In genomic region chr9:28615447-28615846, GRCm38 (mm10) we compare ENCODE assay signal across 19 mouse cellular contexts.
"Had no signal": no experiment of that assay in that cellular context is flagged by ENCODE, and none has a peak within 500 bp of the region (broad histone marks: within the 10 kb centered on the region; RNA-seq: fewer than 3 reads in every experiment).

No protein-coding gene starts in this region.

- H3K36me3 ChIP-seq: lung, embryonic 15.5 days; midbrain, embryonic 13.5 days; midbrain, embryonic 15.5 days; neural tube, embryonic 13.5 days; neural tube, embryonic 15.5 days had no signal

- DNase-seq: liver, postnatal 0 days; lung, adult 2 months; lung, postnatal 14 days; lung, postnatal 36 days; retina, postnatal 1 day; right cerebral cortex, adult 18-20 months; right cerebral cortex, postnatal 25 days; right cerebral cortex, postnatal 4 days; spleen, adult 18-20 months; thymus, adult 18-20 months; thymus, postnatal 14 days; thymus, postnatal 36 days had no signal

- H3K9ac ChIP-seq: liver, postnatal 0 days; lung, embryonic 15.5 days; midbrain, embryonic 13.5 days; midbrain, embryonic 15.5 days; neural tube, embryonic 13.5 days; neural tube, embryonic 15.5 days had no signal

- H3K4me1 ChIP-seq: lung, embryonic 15.5 days; megakaryocyte, embryonic 14.5 days; midbrain, embryonic 15.5 days had no signal

- H3K4me3 ChIP-seq: lung, embryonic 15.5 days; megakaryocyte, embryonic 14.5 days; midbrain, embryonic 13.5 days; midbrain, embryonic 15.5 days; neural tube, embryonic 13.5 days; neural tube, embryonic 15.5 days had no signal

- H3K27me3 ChIP-seq: lung, embryonic 15.5 days; megakaryocyte, embryonic 14.5 days; midbrain, embryonic 13.5 days; midbrain, embryonic 15.5 days; neural tube, embryonic 13.5 days; neural tube, embryonic 15.5 days had no signal

- H3K9me3 ChIP-seq: lung, embryonic 15.5 days; megakaryocyte, embryonic 14.5 days; midbrain, embryonic 13.5 days; midbrain, embryonic 15.5 days; neural tube, embryonic 13.5 days; neural tube, embryonic 15.5 days had no signal

- H3K27ac ChIP-seq: lung, embryonic 15.5 days; macrophage; midbrain, embryonic 13.5 days; midbrain, embryonic 15.5 days; neural tube, embryonic 13.5 days; neural tube, embryonic 15.5 days had no signal
